Mouse (Mus musculus): Measurements from ENCODE around the gene Atr. TPM values are rescaled to one million over a fixed set of nuclear protein-coding genes. Genes with fewer than 3 reads are reported as not detected.
A peak's percentile ranks its signal among the peaks of the same experiment; 100 is the strongest.

Atr gene
- total and polyA plus RNA-seq, 2 experiments from 2014 or later, result 6.6 to 23.0 TPM

DNA sequence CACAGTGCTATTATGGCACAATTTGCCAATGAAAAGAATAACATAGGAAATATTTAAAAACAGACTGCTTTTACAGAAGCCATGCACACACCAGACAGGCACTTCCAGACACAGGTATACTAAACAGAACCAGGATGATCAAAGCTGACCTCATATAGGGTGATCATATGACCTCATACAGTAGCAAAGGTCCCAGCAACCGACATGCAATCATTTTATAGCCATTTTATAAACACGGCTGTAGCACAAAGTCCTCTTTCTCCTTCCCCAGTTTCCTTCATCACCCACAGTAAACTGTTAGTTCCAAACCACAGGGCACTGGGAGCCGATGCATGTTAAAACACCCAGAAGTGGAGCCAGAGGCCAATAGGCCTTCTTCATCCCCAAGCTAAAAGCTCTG lies 18.0 kb upstream of the Atr start:
- no peaks in the 10 kb centered on the region for H3K9me3 ChIP-seq (ENCODE audit: low read length)
- ATAC-seq (ENCODE audit: low FRiP score) (no peak), DNase-seq (ENCODE audit: low spot score) (no peak)
- H3K36me3 ChIP-seq (ENCODE audit: insufficient read depth, low read length), result no peaks in the 10 kb centered on the region
- 0 out of 2 replicates have a peak, but pooled peaks cover 6% of the 10 kb centered on the region for H3K27me3 ChIP-seq (ENCODE audit: insufficient read depth, low read length)
- no peak overlapping the region for H3K4me2 ChIP-seq (ENCODE audit: low read depth, low read length, poor library complexity, severe bottlenecking)
- TF ChIP-seq CTCF (IDR thresholded peaks at IDR 0.05), result no peak
- no peak overlapping the region for H3K9ac ChIP-seq (replicated peaks; ENCODE audit: low read length, poor library complexity, severe bottlenecking)
- H3K4me3 ChIP-seq (ENCODE audit: low read depth, low read length), result no peak overlapping the region
- H3K4me1 ChIP-seq (ENCODE audit: insufficient read depth, low read length), result no peaks in the 10 kb centered on the region
- 90% methylated on average over 3 of the region's 3 CpGs for WGBS
- no peak overlapping the region for H3K27ac ChIP-seq (ENCODE audit: low read depth, low read length)

DNA sequence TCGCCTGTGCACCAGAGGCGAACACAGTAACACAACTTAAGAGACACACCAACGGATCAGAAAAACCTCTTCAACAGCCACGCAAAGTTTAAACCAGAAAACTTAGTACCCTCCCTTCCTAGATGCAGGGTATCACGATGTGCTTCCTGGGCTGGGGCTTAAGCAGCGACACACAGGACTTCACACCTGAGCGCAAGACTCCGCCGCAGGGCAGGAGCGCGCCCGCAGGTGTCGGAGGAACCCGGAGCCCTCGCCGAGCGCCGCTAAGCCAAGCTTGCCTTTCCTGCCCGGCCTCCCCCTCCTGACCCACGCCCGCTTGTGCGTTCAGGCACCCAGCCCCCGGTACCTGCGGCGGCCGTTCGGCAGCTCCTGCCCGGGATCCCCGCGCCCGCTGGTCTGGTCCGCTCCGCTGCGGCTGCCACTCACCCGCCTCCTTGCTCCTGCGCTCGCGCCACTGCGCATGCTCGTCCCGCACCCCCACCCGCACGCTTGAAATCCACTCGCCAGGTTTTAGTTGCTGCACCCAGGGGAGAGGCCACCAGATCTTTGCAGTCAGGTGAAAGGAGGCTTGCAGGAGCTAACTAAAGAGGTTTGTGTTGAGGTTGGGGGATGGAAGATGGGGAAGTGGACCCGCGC lies 12.5 kb upstream of the Atr start, which contains the start of gene Pls1:
Gene Pls1, minus strand, starts transcription at position 487 of the 636 bp plus-strand sequence.
- no peaks in the 10 kb centered on the region for H3K36me3 ChIP-seq (ENCODE audit: insufficient read depth, low read length)
- DNase-seq (ENCODE audit: low spot score) (peak; percentile 85), ATAC-seq (ENCODE audit: low FRiP score) (peak; percentile 90)
- H3K4me2 ChIP-seq (ENCODE audit: low read depth, low read length, poor library complexity, severe bottlenecking), result peak within 1 kb of the TSS; percentile 93
- peak within 1 kb of the TSS; percentile 68 for H3K4me3 ChIP-seq (ENCODE audit: low read depth, low read length)
- no peaks in the 10 kb centered on the region for H3K9me3 ChIP-seq (ENCODE audit: low read length)
- WGBS, result under 1% methylated on average over 36 of the region's 46 CpGs
- no peak for TF ChIP-seq CTCF (IDR thresholded peaks at IDR 0.05)
- H3K27me3 ChIP-seq (ENCODE audit: insufficient read depth, low read length), result 0 out of 2 replicates have a peak, but pooled peaks cover 6% of the 10 kb centered on the region
- peak within 1 kb of the TSS; percentile 59 for H3K9ac ChIP-seq (replicated peaks; ENCODE audit: low read length, poor library complexity, severe bottlenecking)
- no peaks in the 10 kb centered on the region for H3K4me1 ChIP-seq (ENCODE audit: insufficient read depth, low read length)
- no peak within 1 kb of the TSS for H3K27ac ChIP-seq (ENCODE audit: low read depth, low read length)

DNA sequence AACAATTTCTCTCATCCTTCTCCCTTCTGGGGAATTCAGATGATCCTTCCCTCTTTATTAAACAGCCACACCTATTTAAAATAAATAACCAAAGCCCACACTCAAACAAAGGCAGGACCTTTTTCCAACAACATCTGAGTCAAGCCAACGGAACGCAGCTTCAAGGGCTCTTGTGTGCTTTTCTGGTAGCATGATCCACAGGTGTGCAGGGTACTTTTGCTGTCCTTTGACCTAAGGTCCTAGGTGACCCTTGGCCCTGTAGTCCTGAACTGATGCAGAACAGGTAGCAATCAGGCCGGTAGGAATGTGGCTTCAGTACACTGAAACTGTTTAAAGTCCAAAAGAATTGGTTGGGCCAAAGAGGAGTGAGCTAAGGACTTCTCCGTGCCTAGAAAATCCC lies 11.7 kb upstream of the Atr start:
- 68% methylated on average over 4 of the region's 4 CpGs for WGBS
- peak overlapping the region; percentile 93 for H3K4me2 ChIP-seq (ENCODE audit: low read depth, low read length, poor library complexity, severe bottlenecking)
- H3K9me3 ChIP-seq (ENCODE audit: low read length), result no peaks in the 10 kb centered on the region
- peak overlapping the region; percentile 68 for H3K4me3 ChIP-seq (ENCODE audit: low read depth, low read length)
- H3K36me3 ChIP-seq (ENCODE audit: insufficient read depth, low read length), result no peaks in the 10 kb centered on the region
- 0 out of 2 replicates have a peak, but pooled peaks cover 6% of the 10 kb centered on the region for H3K27me3 ChIP-seq (ENCODE audit: insufficient read depth, low read length)
- DNase-seq (ENCODE audit: low spot score) (no peak), ATAC-seq (ENCODE audit: low FRiP score) (no peak)
- H3K4me1 ChIP-seq (ENCODE audit: insufficient read depth, low read length), result no peaks in the 10 kb centered on the region
- TF ChIP-seq CTCF (IDR thresholded peaks at IDR 0.05), result no peak
- H3K9ac ChIP-seq (replicated peaks; ENCODE audit: low read length, poor library complexity, severe bottlenecking), result 0 out of 2 replicates have a peak overlapping the region, but pooled peaks have one; percentile 59
- H3K27ac ChIP-seq (ENCODE audit: low read depth, low read length), result no peak overlapping the region

DNA sequence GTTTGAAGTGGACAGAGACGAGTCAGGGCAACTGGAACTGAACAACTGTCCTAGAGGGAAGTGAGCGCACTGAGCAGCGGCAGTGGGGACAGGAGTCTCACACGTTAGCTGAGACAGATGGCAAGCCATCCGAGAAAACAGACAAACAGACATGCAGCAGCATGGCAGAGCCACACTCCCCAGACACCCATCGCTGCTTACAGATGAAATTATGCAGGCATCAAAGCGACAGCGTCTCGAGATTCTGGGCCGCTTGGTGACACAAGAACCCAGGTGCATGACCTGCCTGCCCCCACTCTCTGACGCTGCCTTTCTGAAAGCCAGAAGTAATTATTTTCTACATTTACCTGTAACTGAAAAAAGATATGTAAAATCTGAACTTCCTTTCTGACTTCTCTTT lies 5.7 kb upstream of the Atr start:
- TF ChIP-seq CTCF (IDR thresholded peaks at IDR 0.05), result no peak

DNA sequence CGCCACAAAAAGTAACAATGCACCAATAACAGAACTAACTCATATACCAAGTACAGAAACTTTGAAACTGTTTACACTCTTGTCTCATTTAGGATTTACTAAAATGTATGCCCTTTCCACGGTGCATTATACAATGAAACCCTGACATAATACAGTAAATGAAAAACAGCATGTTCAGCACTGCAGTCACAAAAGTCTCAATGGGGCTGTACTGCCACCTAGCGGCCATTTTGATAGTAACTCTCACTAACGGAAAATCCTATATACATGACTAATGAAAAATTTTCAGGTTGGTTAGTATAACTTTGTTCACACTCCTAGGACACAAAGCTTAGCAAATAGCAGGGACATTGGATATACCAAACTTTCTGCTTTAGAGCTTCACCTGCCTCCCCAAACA lies 4.5 kb upstream of the Atr start:
- DNase-seq (ENCODE audit: low spot score), result peak; percentile 92
- H3K4me1 ChIP-seq (ENCODE audit: insufficient read depth, low read length), result no peaks in the 10 kb centered on the region

More for the DNA sequence above, 5.7 kb upstream of the Atr start:
- Histone ChIP-seq H3K27ac (ENCODE audit: low read depth, low read length) (no peak overlapping the region), H3K4me3 (ENCODE audit: low read depth, low read length) (no peak overlapping the region), H3K36me3 (ENCODE audit: insufficient read depth, low read length) (no peaks in the 10 kb centered on the region), H3K27me3 (ENCODE audit: insufficient read depth, low read length) (no peaks in the 10 kb centered on the region), H3K9ac (replicated peaks; ENCODE audit: low read length, poor library complexity, severe bottlenecking) (no peak overlapping the region), H3K4me2 (ENCODE audit: low read depth, low read length, poor library complexity, severe bottlenecking) (no peak overlapping the region), H3K9me3 (ENCODE audit: low read length) (no peaks in the 10 kb centered on the region), H3K4me1 (ENCODE audit: insufficient read depth, low read length) (no peaks in the 10 kb centered on the region)
- 69% methylated on average over 11 of the region's 11 CpGs for WGBS
- DNase-seq (ENCODE audit: low spot score) (no peak), ATAC-seq (ENCODE audit: low FRiP score) (no peak)

DNA sequence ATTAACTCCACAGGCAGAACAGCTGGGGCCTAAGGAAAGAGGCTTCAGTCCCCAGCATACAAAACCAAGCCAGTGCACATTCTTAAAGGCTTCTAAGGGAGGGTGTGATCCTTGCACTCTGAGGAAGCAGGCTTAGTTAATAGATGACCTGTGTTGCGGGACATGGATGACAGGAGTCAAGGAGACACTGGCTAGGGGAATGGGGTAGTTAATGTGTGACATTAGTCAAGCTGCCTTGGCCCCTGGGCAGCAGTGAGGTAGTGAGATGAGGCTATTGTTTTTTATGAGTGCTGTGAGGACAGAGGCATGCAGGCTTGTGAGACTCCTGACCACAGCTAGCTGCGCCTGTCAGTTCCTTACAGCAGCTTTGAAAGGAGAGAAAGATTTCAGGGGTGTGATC lies 2.5 kb upstream of the Atr start:
- Histone ChIP-seq H3K4me2 (ENCODE audit: low read depth, low read length, poor library complexity, severe bottlenecking) (no peak overlapping the region), H3K4me1 (ENCODE audit: insufficient read depth, low read length) (no peaks in the 10 kb centered on the region), H3K27me3 (ENCODE audit: insufficient read depth, low read length) (no peaks in the 10 kb centered on the region), H3K4me3 (ENCODE audit: low read depth, low read length) (no peak overlapping the region), H3K9ac (replicated peaks; ENCODE audit: low read length, poor library complexity, severe bottlenecking) (no peak overlapping the region), H3K27ac (ENCODE audit: low read depth, low read length) (no peak overlapping the region), H3K9me3 (ENCODE audit: low read length) (no peaks in the 10 kb centered on the region), H3K36me3 (ENCODE audit: insufficient read depth, low read length) (no peaks in the 10 kb centered on the region)
- ATAC-seq (ENCODE audit: low FRiP score) (no peak), DNase-seq (ENCODE audit: low spot score) (no peak)
- WGBS, result 73% methylated on average over 2 of the region's 2 CpGs
- TF ChIP-seq CTCF (IDR thresholded peaks at IDR 0.05), result no peak

More for the DNA sequence above, 4.5 kb upstream of the Atr start:
- no peaks in the 10 kb centered on the region for H3K27me3 ChIP-seq (ENCODE audit: insufficient read depth, low read length)
- H3K27ac ChIP-seq (ENCODE audit: low read depth, low read length), result no peak overlapping the region
- peak; percentile 31; the same call in 1 of the 2 replicates for ATAC-seq (ENCODE audit: low FRiP score)
- H3K9ac ChIP-seq (replicated peaks; ENCODE audit: low read length, poor library complexity, severe bottlenecking), result no peak overlapping the region
- no peak overlapping the region for H3K4me2 ChIP-seq (ENCODE audit: low read depth, low read length, poor library complexity, severe bottlenecking)
- H3K9me3 ChIP-seq (ENCODE audit: low read length), result no peaks in the 10 kb centered on the region
- H3K36me3 ChIP-seq (ENCODE audit: insufficient read depth, low read length), result no peaks in the 10 kb centered on the region
- TF ChIP-seq CTCF (IDR thresholded peaks at IDR 0.05), result peak; percentile 96
- 25% methylated on average over 4 of the region's 4 CpGs for WGBS
- no peak overlapping the region for H3K4me3 ChIP-seq (ENCODE audit: low read depth, low read length)
